Mouse (Mus musculus) spleen, postnatal 0 days (tissue): ENCODE data around the gene Pum2. TPM values are rescaled to one million over a fixed set of nuclear protein-coding genes. Genes with fewer than 3 reads are reported as not detected.

Experiments
- polyA plus RNA-seq: library from polyadenylated mRNA; unstranded; fragments of >200 nt; fragmentation: Nextera tagmentation; extraction: Ambion mirVana; gene quantifications from 2 replicates; pipeline ENCODE4 v1.2.1, GENCODE M21; 2015

Gene Pum2
- 27.0 and 28.8 TPM in 2 replicates for polyA plus RNA-seq

DNA sequence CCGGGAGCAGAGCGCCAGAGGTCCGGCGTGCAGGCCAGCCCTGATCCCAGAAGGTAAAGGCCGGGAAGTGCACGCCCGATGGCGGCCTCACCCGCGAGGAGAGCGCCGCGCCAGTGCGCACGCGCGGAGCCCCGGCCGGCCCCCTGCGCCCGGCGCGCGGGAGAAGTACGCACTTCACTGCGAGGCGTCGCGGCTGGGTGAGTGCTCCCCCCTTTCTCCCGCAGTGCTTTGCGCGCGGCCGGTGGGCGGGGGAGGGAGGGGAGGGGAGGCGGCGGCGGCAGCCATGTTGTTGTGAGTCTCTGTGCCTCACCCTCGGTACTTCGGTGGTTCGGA lies at the start of gene Pum2:
Gene Pum2 (plus strand): TSS at position 161 of the 333 bp plus-strand sequence.

GRCm38 (mm10) chr12:8770946-8771843 lies 97.3 kb downstream of the Pum2 start, which contains the start of gene Sdc1:
Gene Sdc1, plus strand, starts transcription at chr12:8771323.

Other genes starting within 250 kb of the Pum2 start
- gene Rhob, start 174.1 kb upstream of the Pum2 start, polyA plus RNA-seq: 18.9 and 21.3 TPM in 2 replicates
- gene Slc7a15, start 75.1 kb upstream of the Pum2 start, polyA plus RNA-seq: not detected in 2 replicates
- 6.7 and 8.9 TPM in 2 replicates for gene Sdc1, start 97.2 kb downstream of the Pum2 start, polyA plus RNA-seq
- gene Laptm4a, start 247.5 kb downstream of the Pum2 start, polyA plus RNA-seq: 141 and 160 TPM in 2 replicates